Comparison of ENCODE assay signal across 16 mouse cellular contexts in genomic region chr15:91704091-91704490, GRCm38 (mm10). TPM values are rescaled to one million over a fixed set of nuclear protein-coding genes. Genes with fewer than 3 reads are reported as not detected.
A peak's percentile ranks its signal among the peaks of the same experiment; 100 is the strongest.
DNase-seq lines count a peak whose midpoint lies in the region; TF ChIP-seq lines count a peak whose summit lies in the region.
"Had no signal": no experiment of that assay in that cellular context is flagged by ENCODE, and none has a peak within 500 bp of the region (broad histone marks: within the 10 kb centered on the region; RNA-seq: fewer than 3 reads in every experiment).

No protein-coding gene starts in this region.

- H3K27ac ChIP-seq in bone marrow macrophage, adult 2 months (ENCODE audit: insufficient read depth, low read depth, low read length) = peak overlapping the region; percentile 68; the same call in 1 of the 2 replicates
- H3K27ac ChIP-seq: forebrain, embryonic 13.5 days; hindbrain, embryonic 13.5 days had no signal

- no peak overlapping the region for H3K4me3 ChIP-seq in bone marrow macrophage, adult 2 months (ENCODE audit: insufficient read depth, low read length)
- H3K4me3 ChIP-seq: embryonic facial prominence, embryonic 13.5 days; forebrain, embryonic 13.5 days; heart, adult 2 months; heart, embryonic 13.5 days; hindbrain, embryonic 13.5 days had no signal

- no peak for TF ChIP-seq CTCF in bone marrow macrophage, adult 2 months (IDR thresholded peaks at IDR 0.05; ENCODE audit: low read depth, low read length)

- peaks cover 14% of the 10 kb centered on the region for H3K4me1 ChIP-seq in bone marrow macrophage, adult 2 months (ENCODE audit: control insufficient read depth, insufficient read depth, low read length)

- TF ChIP-seq POLR2A in bone marrow macrophage, adult 2 months (IDR thresholded peaks at IDR 0.05; ENCODE audit: borderline replicate concordance, low read depth, low read length) = no peak

- DNase-seq in kidney, adult 18-20 months = peak; percentile 27
- DNase-seq in kidney, postnatal 4 days = no peak
- DNase-seq in Muller cell, postnatal 12 days (ENCODE audit: inconsistent ontology term) = peak; percentile 40
- peak; percentile 16 to 74 for DNase-seq in kidney, postnatal 36 days
- no peak for DNase-seq in cerebellum, adult 18-20 months
- DNase-seq: cerebellum, adult 11 months; cerebellum, adult 9-10 months; forebrain, postnatal 0 days; gastrocnemius, postnatal 14 days; heart, adult 2 months; heart, postnatal 14 days had no signal

RNA-seq across cellular contexts. Expression of gene Lrrk2, which starts 31.1 kb away (rescaled TPM):
- 4.2 and 4.6 TPM in 2 replicates for polyA plus RNA-seq in bone marrow macrophage, adult 2 months (2012; ENCODE audit: insufficient read depth, insufficient read length, missing spikeins)

Comparison
In these comparisons a context has a peak if more than half of its experiments do, and no peak if none do; other contexts are left out.
1. DNase-seq: peak in kidney, adult 18-20 months (single experiment), Muller cell, postnatal 12 days (single experiment) and kidney, postnatal 36 days (2 of 2); none in kidney, postnatal 4 days (0 of 2) and cerebellum, adult 18-20 months (0 of 2).